Mouse (Mus musculus): ENCODE results near the gene Tmbim1. TPM values are rescaled to one million over a fixed set of nuclear protein-coding genes. Genes with fewer than 3 reads are reported as not detected.
A peak's percentile ranks its signal among the peaks of the same experiment; 100 is the strongest.

The Tmbim1 gene
- polyA plus RNA-seq, 1 experiment from 2014 or later: 149 TPM

GRCm38 (mm10) chr1:74294090-74294643, 11.3 kb downstream of the Tmbim1 start:
- peaks cover 29% of the 10 kb centered on the region; the same call in 1 of the 2 replicates for H3K36me3 ChIP-seq (ENCODE audit: insufficient read depth, low read length)
- no peak for TF ChIP-seq EP300 (IDR thresholded peaks at IDR 0.05)
- no peak for TF ChIP-seq CTCF (IDR thresholded peaks at IDR 0.05)
- no peaks in the 10 kb centered on the region for H3K9me3 ChIP-seq (ENCODE audit: low read length)
- no peak overlapping the region for H3K4me2 ChIP-seq (replicated peaks; ENCODE audit: low read depth, low read length)
- 61% methylated on average over 3 of the region's 3 CpGs for WGBS
- peaks cover 57% of the 10 kb centered on the region for H3K4me1 ChIP-seq (ENCODE audit: insufficient read depth, low read depth, low read length)
- no peak overlapping the region for H3K9ac ChIP-seq (replicated peaks; ENCODE audit: low read depth)
- no peak overlapping the region for H3K4me3 ChIP-seq (ENCODE audit: low read depth, low read length)
- H3K27me3 ChIP-seq (replicated peaks; ENCODE audit: insufficient read depth, low read length): no peaks in the 10 kb centered on the region
- no peak for ATAC-seq
- no peak for DNase-seq (ENCODE audit: low spot score)
- peak overlapping the region; percentile 75 for H3K27ac ChIP-seq (ENCODE audit: low read length)

- WGBS: 71% methylated on average over 8 of the region's 8 CpGs
- no peak overlapping the region for H3K4me2 ChIP-seq (replicated peaks; ENCODE audit: low read depth, low read length)
- H3K4me3 ChIP-seq (ENCODE audit: low read depth, low read length): no peak overlapping the region
- DNase-seq (ENCODE audit: low spot score) (peak; percentile 55), ATAC-seq (no peak)
- H3K36me3 ChIP-seq (ENCODE audit: insufficient read depth, low read length): peaks cover 36% of the 10 kb centered on the region; the same call in 1 of the 2 replicates
- TF ChIP-seq EP300 (IDR thresholded peaks at IDR 0.05) (peak; percentile 25; the same call in 1 of the 2 replicates), CTCF (IDR thresholded peaks at IDR 0.05) (no peak)
- H3K27me3 ChIP-seq (replicated peaks; ENCODE audit: insufficient read depth, low read length): no peaks in the 10 kb centered on the region
- H3K27ac ChIP-seq (ENCODE audit: low read length): peak overlapping the region; percentile 75
- H3K9ac ChIP-seq (replicated peaks; ENCODE audit: low read depth): no peak overlapping the region
- peaks cover 57% of the 10 kb centered on the region for H3K4me1 ChIP-seq (ENCODE audit: insufficient read depth, low read depth, low read length)
- H3K9me3 ChIP-seq (ENCODE audit: low read length): no peaks in the 10 kb centered on the region
Measured at GRCm38 (mm10) chr1:74293306-74293960, 12.0 kb downstream of the Tmbim1 start.

GRCm38 (mm10) chr1:74292331-74293020, 12.9 kb downstream of the Tmbim1 start:
- no peak overlapping the region for H3K4me2 ChIP-seq (replicated peaks; ENCODE audit: low read depth, low read length)
- no peak overlapping the region for H3K4me3 ChIP-seq (ENCODE audit: low read depth, low read length)
- peaks cover 42% of the 10 kb centered on the region; the same call in 1 of the 2 replicates for H3K36me3 ChIP-seq (ENCODE audit: insufficient read depth, low read length)
- no peaks in the 10 kb centered on the region for H3K27me3 ChIP-seq (replicated peaks; ENCODE audit: insufficient read depth, low read length)
- ATAC-seq: no peak
- TF ChIP-seq CTCF (IDR thresholded peaks at IDR 0.05) (no peak), EP300 (IDR thresholded peaks at IDR 0.05) (no peak)
- 84% methylated on average over 11 of the region's 11 CpGs for WGBS
- no peak overlapping the region for H3K9ac ChIP-seq (replicated peaks; ENCODE audit: low read depth)
- no peak for DNase-seq (ENCODE audit: low spot score)
- no peak overlapping the region for H3K27ac ChIP-seq (ENCODE audit: low read length)
- no peaks in the 10 kb centered on the region for H3K9me3 ChIP-seq (ENCODE audit: low read length)
- H3K4me1 ChIP-seq (ENCODE audit: insufficient read depth, low read depth, low read length): peaks cover 48% of the 10 kb centered on the region

GRCm38 (mm10) chr1:74290141-74290540, 15.3 kb downstream of the Tmbim1 start:
- H3K27me3 ChIP-seq (replicated peaks; ENCODE audit: insufficient read depth, low read length): no peaks in the 10 kb centered on the region
- TF ChIP-seq EP300 (IDR thresholded peaks at IDR 0.05) (no peak), CTCF (IDR thresholded peaks at IDR 0.05) (no peak)
- H3K4me2 ChIP-seq (replicated peaks; ENCODE audit: low read depth, low read length): no peak overlapping the region
- no peak overlapping the region for H3K9ac ChIP-seq (replicated peaks; ENCODE audit: low read depth)
- DNase-seq (ENCODE audit: low spot score): peak; percentile 27
- no peak overlapping the region for H3K4me3 ChIP-seq (ENCODE audit: low read depth, low read length)
- H3K36me3 ChIP-seq (ENCODE audit: insufficient read depth, low read length): peaks cover 42% of the 10 kb centered on the region; the same call in 1 of the 2 replicates
- 61% methylated on average over 5 of the region's 5 CpGs for WGBS
- ATAC-seq: no peak
- peak overlapping the region; percentile 63 for H3K27ac ChIP-seq (ENCODE audit: low read length)
- H3K4me1 ChIP-seq (ENCODE audit: insufficient read depth, low read depth, low read length): peaks cover 34% of the 10 kb centered on the region
- H3K9me3 ChIP-seq (ENCODE audit: low read length): no peaks in the 10 kb centered on the region

GRCm38 (mm10) chr1:74289740-74290139, 15.7 kb downstream of the Tmbim1 start:
- Histone ChIP-seq H3K36me3 (ENCODE audit: insufficient read depth, low read length) (peaks cover 42% of the 10 kb centered on the region; the same call in 1 of the 2 replicates), H3K9me3 (ENCODE audit: low read length) (no peaks in the 10 kb centered on the region), H3K4me2 (replicated peaks; ENCODE audit: low read depth, low read length) (no peak overlapping the region), H3K4me1 (ENCODE audit: insufficient read depth, low read depth, low read length) (peaks cover 30% of the 10 kb centered on the region), H3K9ac (replicated peaks; ENCODE audit: low read depth) (no peak overlapping the region), H3K27me3 (replicated peaks; ENCODE audit: insufficient read depth, low read length) (no peaks in the 10 kb centered on the region), H3K4me3 (ENCODE audit: low read depth, low read length) (no peak overlapping the region), H3K27ac (ENCODE audit: low read length) (peak overlapping the region; percentile 63)
- TF ChIP-seq CTCF (IDR thresholded peaks at IDR 0.05) (no peak), EP300 (IDR thresholded peaks at IDR 0.05) (no peak)
- ATAC-seq: no peak
- WGBS: 76% methylated on average over 2 of the region's 2 CpGs
- no peak for DNase-seq (ENCODE audit: low spot score)

GRCm38 (mm10) chr1:74289248-74289647, 16.2 kb downstream of the Tmbim1 start:
- no peaks in the 10 kb centered on the region for H3K27me3 ChIP-seq (replicated peaks; ENCODE audit: insufficient read depth, low read length)
- H3K4me1 ChIP-seq (ENCODE audit: insufficient read depth, low read depth, low read length): peaks cover 27% of the 10 kb centered on the region
- peaks cover 42% of the 10 kb centered on the region; the same call in 1 of the 2 replicates for H3K36me3 ChIP-seq (ENCODE audit: insufficient read depth, low read length)
- ATAC-seq (no peak), DNase-seq (ENCODE audit: low spot score) (peak; percentile 42)
- H3K9me3 ChIP-seq (ENCODE audit: low read length): no peaks in the 10 kb centered on the region
- 60% methylated on average over 9 of the region's 9 CpGs for WGBS
- no peak overlapping the region for H3K4me2 ChIP-seq (replicated peaks; ENCODE audit: low read depth, low read length)
- TF ChIP-seq CTCF (IDR thresholded peaks at IDR 0.05) (no peak), EP300 (IDR thresholded peaks at IDR 0.05) (peak; percentile 67)
- no peak overlapping the region for H3K4me3 ChIP-seq (ENCODE audit: low read depth, low read length)
- H3K27ac ChIP-seq (ENCODE audit: low read length): peak overlapping the region; percentile 69
- H3K9ac ChIP-seq (replicated peaks; ENCODE audit: low read depth): no peak overlapping the region
